Comparison of ENCODE assay signal across 9 mouse cellular contexts in genomic region chr8:90670471-90671057, GRCm38 (mm10).
DNase-seq lines count a peak whose midpoint lies in the region; ATAC-seq lines count a peak whose summit lies in the region.
"Had no signal": no experiment of that assay in that cellular context is flagged by ENCODE, and none has a peak within 500 bp of the region (broad histone marks: within the 10 kb centered on the region; RNA-seq: fewer than 3 reads in every experiment).

No protein-coding gene starts in this region.

- H3K9me3 ChIP-seq in heart, embryonic 16.5 days (replicated peaks; ENCODE audit: control insufficient read depth, low read length): no peaks in the 10 kb centered on the region
- peaks cover 5% of the 10 kb centered on the region; the same call in 1 of the 2 replicates for H3K9me3 ChIP-seq in hindbrain, embryonic 13.5 days

- no peak for ATAC-seq in heart, embryonic 16.5 days (replicated peaks; ENCODE audit: extremely low read depth, insufficient read depth, low FRiP score)
- no peak; the same call in 1 of the 2 replicates for ATAC-seq in hindbrain, embryonic 13.5 days (ENCODE audit: low FRiP score)

- intact Hi-C loops in gastrocnemius, postnatal 36 days (cut with DNase I): no loop called here
- intact Hi-C loops in left cerebral cortex, postnatal 14 days (cut with DNase I): no loop called here

- no peaks in the 10 kb centered on the region for H3K4me1 ChIP-seq in heart, embryonic 16.5 days (ENCODE audit: control insufficient read depth, insufficient read depth, low read length)
- peaks cover 22% of the 10 kb centered on the region for H3K4me1 ChIP-seq in hindbrain, embryonic 13.5 days (replicated peaks)

- WGBS in heart, embryonic 16.5 days: 3% methylated on average over 14 of the region's 14 CpGs
- under 1% methylated on average over 14 of the region's 14 CpGs for WGBS in hindbrain, embryonic 13.5 days

- H3K27me3 ChIP-seq in heart, embryonic 16.5 days (ENCODE audit: control insufficient read depth, insufficient read depth, low read length): no peaks in the 10 kb centered on the region
- H3K27me3 ChIP-seq in hindbrain, embryonic 13.5 days: no peaks in the 10 kb centered on the region

- H3K36me3 ChIP-seq in heart, embryonic 16.5 days (ENCODE audit: control insufficient read depth, insufficient read depth): no peaks in the 10 kb centered on the region
- no peaks in the 10 kb centered on the region for H3K36me3 ChIP-seq in hindbrain, embryonic 13.5 days

- DNase-seq in heart, adult 9 months (ENCODE audit: low spot score in 2 of 2): no peak
- peak; percentile 77 for DNase-seq in embryo, embryonic 10.5 days (ENCODE audit: low spot score)
- peak; percentile 50 for DNase-seq in neural tube, embryonic 10.5 days (ENCODE audit: extremely low spot score, low spot score)
- DNase-seq in gastrocnemius, postnatal 36 days: no peak
- DNase-seq in ovary, postnatal 10 days (ENCODE audit: low spot score): no peak
- DNase-seq in left cerebral cortex, postnatal 14 days (ENCODE audit: low spot score in 2 of 2): no peak

- H3K9ac ChIP-seq in heart, embryonic 16.5 days (ENCODE audit: low read length): peak overlapping the region; percentile 35
- H3K9ac ChIP-seq in hindbrain, embryonic 13.5 days: peak overlapping the region; percentile 43; the same call in 1 of the 2 replicates

- H3K4me3 ChIP-seq in heart, embryonic 16.5 days (ENCODE audit: low read length): peak overlapping the region; percentile 34
- peak overlapping the region; percentile 22 for H3K4me3 ChIP-seq in hindbrain, embryonic 13.5 days
- H3K4me3 ChIP-seq: myocyte had no signal

- H3K4me2 ChIP-seq in heart, embryonic 16.5 days (ENCODE audit: low read depth, low read length): peak overlapping the region; percentile 54
- H3K4me2 ChIP-seq in hindbrain, embryonic 13.5 days: peak overlapping the region; percentile 52

- no peak overlapping the region for H3K27ac ChIP-seq in heart, embryonic 16.5 days (ENCODE audit: low read length)
- H3K27ac ChIP-seq in hindbrain, embryonic 13.5 days: peak overlapping the region; percentile 84

Comparison
In these comparisons a context has a peak if more than half of its experiments do, and no peak if none do; other contexts are left out.
1. DNase-seq: peak in embryo, embryonic 10.5 days (single experiment) and neural tube, embryonic 10.5 days (single experiment); none in heart, adult 9 months (0 of 2), gastrocnemius, postnatal 36 days (0 of 2), ovary, postnatal 10 days (single experiment) and left cerebral cortex, postnatal 14 days (0 of 2).